Mouse (Mus musculus) liver, adult 2 months (tissue): ENCODE measurements around the gene Lias.

Source experiments
- CTCF ChIP-seq: fragments of 200-500 bp; IDR thresholded peaks from 2 replicates; pipeline ENCODE4 v1.5.1; 2011; ENCODE audit warnings: low read depth, low read length, control low read depth
- POLR2A ChIP-seq: fragments of 200-500 bp; IDR thresholded peaks from 2 replicates; pipeline ENCODE4 v1.6.1; 2011; ENCODE audit warnings: low read length, control low read depth; ENCODE audit not compliant: insufficient read depth; ENCODE audit errors: extremely low read depth

- no peak for TF ChIP-seq CTCF
- no peak for TF ChIP-seq POLR2A
These were observed 34.0 kb downstream of the Lias start for GRCm38 (mm10) chr5:65425251-65425650.
